Mouse (Mus musculus) MEL (cell line): ENCODE measurements at regions not wholly inside any gene's neighbourhood (a gene's known extent, or its start where the extent isn't known, plus 50 kb on each side); places are given as distances from the start of the nearest gene placed in this dataset.

Source experiments
- UBTF ChIP-seq: IDR thresholded peaks from 2 replicates; pipeline ENCODE4 v1.6.1; 2012; ENCODE audit warnings: low read depth, mild to moderate bottlenecking, inconsistent platforms, low read length, improper control_type of control experiment, moderate library complexity, borderline replicate concordance; ENCODE audit not compliant: insufficient read depth
- ZKSCAN1 ChIP-seq: IDR thresholded peaks from 2 replicates; pipeline ENCODE4 v1.6.1; 2012; ENCODE audit warnings: low read depth, mild to moderate bottlenecking, inconsistent platforms, low read length, improper control_type of control experiment, moderate library complexity

DNA sequence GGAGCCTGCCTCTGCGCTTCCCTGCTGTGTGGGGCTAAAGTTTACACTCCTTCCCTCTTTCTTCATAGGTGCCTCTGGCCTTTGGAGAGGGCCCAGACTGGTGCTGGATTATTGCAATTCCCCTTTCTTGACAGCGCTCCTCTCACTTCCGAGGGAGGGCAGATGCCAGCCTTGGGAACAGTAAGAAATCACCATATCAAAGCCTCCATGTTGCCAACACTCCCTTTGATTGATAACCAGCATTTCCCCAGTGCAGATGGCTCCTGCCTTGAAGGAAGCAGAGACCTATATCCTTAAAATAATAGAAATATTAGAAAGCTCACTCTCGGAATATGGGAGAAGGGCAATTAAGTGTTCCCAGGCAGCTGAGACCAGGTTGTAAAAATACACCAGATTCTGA is 63.1 kb upstream of the Cep295 start:
- TF ChIP-seq UBTF (no peak), ZKSCAN1 (no peak)
